Mouse (Mus musculus) adrenal gland (tissue): Measurements from ENCODE around the gene Ppp1r16b.

ENCODE experiments used
- intact Hi-C: fragments of 180-260 bp; cut with DNase I; formaldehyde crosslinking; loops from one replicate; pipeline ENCODE4 v1.15.1; 2025
- long read RNA-seq, 2 experiments: library from polyadenylated mRNA; unstranded; transcript quantifications; one replicate each; pipeline ENCODE4 v2.0.0; 2020; ENCODE audit warnings: borderline replicate concordance in 1 of 2; ENCODE audit not compliant: insufficient replicate concordance in 1 of 2

The Ppp1r16b gene
- long read RNA-seq, experiment 1, partial matches to known transcripts: 0 of 1 reads
- long read RNA-seq, experiment 1, other reads (novel, unspliced or antisense): 1 of 1 reads
- long read RNA-seq, experiment 2, partial matches to known transcripts: 1 of 2 reads
- long read RNA-seq, experiment 2, other reads (novel, unspliced or antisense): 1 of 2 reads

GRCm38 (mm10) chr2:158665098-158665497 lies at the start of gene Ppp1r16b:
TSS of gene Ppp1r16b (plus strand) at chr2:158665398.
- intact Hi-C loops: loop anchor here (5.0 kb wide), 1 partner anchor 82 kb away; no protein-coding TSS in a partner anchor

GRCm38 (mm10) chr2:158615702-158616101 lies 49.5 kb upstream of the Ppp1r16b start:
- intact Hi-C loops: no loop called here

- intact Hi-C loops: no loop called here
These were observed 48.9 kb upstream of the Ppp1r16b start for GRCm38 (mm10) chr2:158616296-158616695.

- intact Hi-C loops: no loop called here
These were observed 48.4 kb upstream of the Ppp1r16b start for GRCm38 (mm10) chr2:158616790-158617189.

GRCm38 (mm10) chr2:158624718-158625222 lies 40.4 kb upstream of the Ppp1r16b start, which contains the start of gene Actr5:
TSS of gene Actr5 (plus strand) at chr2:158624888.
- intact Hi-C loops: loop anchor here (5.0 kb wide), 1 partner anchor 72 kb away; no protein-coding TSS in a partner anchor

GRCm38 (mm10) chr2:158625231-158625630 lies 40.0 kb upstream of the Ppp1r16b start:
- intact Hi-C loops: loop anchor here (5.0 kb wide), 1 partner anchor 73 kb away; no protein-coding TSS in a partner anchor

GRCm38 (mm10) chr2:158625697-158626096 lies 39.5 kb upstream of the Ppp1r16b start:
- intact Hi-C loops: loop anchor here (5.0 kb wide), 1 partner anchor 73 kb away; no protein-coding TSS in a partner anchor

- intact Hi-C loops: loop anchor here (5.0 kb wide), 1 partner anchor 77 kb away; no protein-coding TSS in a partner anchor
These were observed 36.3 kb upstream of the Ppp1r16b start for GRCm38 (mm10) chr2:158628858-158629257.

GRCm38 (mm10) chr2:158629414-158629813 lies 35.8 kb upstream of the Ppp1r16b start:
- intact Hi-C loops: loop anchor here (5.0 kb wide), 1 partner anchor 77 kb away; no protein-coding TSS in a partner anchor

GRCm38 (mm10) chr2:158631873-158632272 lies 33.3 kb upstream of the Ppp1r16b start:
- intact Hi-C loops: no loop called here

GRCm38 (mm10) chr2:158641869-158642268 lies 23.3 kb upstream of the Ppp1r16b start:
- intact Hi-C loops: loop anchor here (5.0 kb wide), 1 partner anchor 95 kb away; no protein-coding TSS in a partner anchor

GRCm38 (mm10) chr2:158642587-158642986 lies 22.6 kb upstream of the Ppp1r16b start:
- intact Hi-C loops: loop anchor here (5.0 kb wide), 1 partner anchor 95 kb away; no protein-coding TSS in a partner anchor

- intact Hi-C loops: loop anchor here (5.0 kb wide), 1 partner anchor 96 kb away; no protein-coding TSS in a partner anchor
These were observed 21.4 kb upstream of the Ppp1r16b start for GRCm38 (mm10) chr2:158643791-158644190.

- intact Hi-C loops: loop anchor here (5.0 kb wide), 1 partner anchor 96 kb away; no protein-coding TSS in a partner anchor
These were observed 13.9 kb upstream of the Ppp1r16b start for GRCm38 (mm10) chr2:158651159-158651908.

- intact Hi-C loops: loop anchor here (5.0 kb wide), 1 partner anchor 94 kb away; no protein-coding TSS in a partner anchor
These were observed 12.2 kb upstream of the Ppp1r16b start for GRCm38 (mm10) chr2:158652985-158653384.

- intact Hi-C loops: loop anchor here (5.0 kb wide), 1 partner anchor 93 kb away; no protein-coding TSS in a partner anchor
These were observed 10.5 kb upstream of the Ppp1r16b start for GRCm38 (mm10) chr2:158654717-158655116.

- intact Hi-C loops: no loop called here
These were observed 9.4 kb upstream of the Ppp1r16b start for GRCm38 (mm10) chr2:158655806-158656205.

- intact Hi-C loops: no loop called here
These were observed 6.4 kb upstream of the Ppp1r16b start for GRCm38 (mm10) chr2:158658822-158659221.

GRCm38 (mm10) chr2:158659346-158659745 lies 5.9 kb upstream of the Ppp1r16b start:
- intact Hi-C loops: no loop called here

- intact Hi-C loops: loop anchor here (5.0 kb wide), 1 partner anchor 81 kb away; no protein-coding TSS in a partner anchor
These were observed 1.0 kb downstream of the Ppp1r16b start for GRCm38 (mm10) chr2:158666071-158666800.
